Mouse (Mus musculus): ENCODE measurements around the gene Ap3b1.

DNA sequence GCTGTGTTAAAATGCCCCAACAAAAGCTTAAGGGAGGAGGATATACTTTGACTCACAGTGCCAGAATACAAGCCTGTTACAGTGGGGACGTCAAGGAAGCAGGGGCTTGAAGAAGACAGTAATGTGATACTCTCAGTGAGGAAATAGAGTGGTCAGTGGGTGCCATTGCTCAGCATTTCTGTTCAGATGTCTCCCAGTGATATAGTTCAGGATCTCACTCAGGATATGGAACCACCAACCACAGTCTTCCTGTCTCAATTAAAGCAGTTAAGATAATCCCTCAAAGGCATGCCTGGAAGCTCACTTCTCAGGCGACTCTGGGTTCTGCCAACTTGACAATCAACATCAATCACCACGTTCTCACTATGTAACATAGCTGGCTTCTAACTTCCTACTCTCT, 4.2 kb upstream of the Ap3b1 start:
- TF ChIP-seq MAFK (IDR thresholded peaks at IDR 0.05; ENCODE audit: insufficient replicate concordance, low read length) = no peak
- no peak for TF ChIP-seq HCFC1 (IDR thresholded peaks at IDR 0.05; ENCODE audit: low read depth, low read length)
- TF ChIP-seq POLR2A (IDR thresholded peaks at IDR 0.05; ENCODE audit: low read depth, low read length) = no peak
- TF ChIP-seq SIN3A (IDR thresholded peaks at IDR 0.05; ENCODE audit: low read length) = no peak
- no peak for TF ChIP-seq USF1 (IDR thresholded peaks at IDR 0.05; ENCODE audit: low read depth, low read length)
- no peak for TF ChIP-seq MAX (IDR thresholded peaks at IDR 0.05; ENCODE audit: low read length)
- no peak for TF ChIP-seq MYC (IDR thresholded peaks at IDR 0.05; ENCODE audit: low read depth, low read length)
- TF ChIP-seq ZC3H11A (IDR thresholded peaks at IDR 0.05; ENCODE audit: low read depth, low read length) = no peak
- no peak for TF ChIP-seq CTCF (conservative IDR thresholded peaks at IDR 0.05 in 1 of 2, IDR thresholded peaks at IDR 0.05 in 1 of 2; ENCODE audit: low read depth in 2 of 2, low read length in 2 of 2)
